Mouse (Mus musculus): ENCODE results near the gene Egfr.

DNA sequence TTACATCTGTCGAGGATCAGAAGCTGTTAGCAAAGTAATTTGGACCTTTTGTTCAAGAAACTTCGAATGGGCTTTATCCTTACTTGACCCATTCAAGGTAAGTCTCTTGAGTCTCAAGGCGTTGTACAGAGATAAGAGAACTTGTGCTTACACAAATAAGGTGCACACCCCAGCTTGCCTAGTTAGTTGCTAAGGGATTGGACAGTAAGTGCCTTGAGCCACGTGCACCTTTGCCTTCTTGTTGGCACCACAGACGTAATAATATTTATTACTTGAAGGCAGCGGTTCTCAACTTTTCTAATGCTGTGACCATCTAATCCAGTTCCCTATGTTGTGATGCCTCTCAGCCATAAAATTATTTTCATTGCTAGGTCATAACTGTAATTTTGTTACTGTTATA is 43.5 kb downstream of the Egfr start:
- TF ChIP-seq CTCF (conservative IDR thresholded peaks at IDR 0.05 in 1 of 2, IDR thresholded peaks at IDR 0.05 in 1 of 2; ENCODE audit: low read depth in 2 of 2, low read length in 2 of 2) (no peak), POLR2A (IDR thresholded peaks at IDR 0.05; ENCODE audit: low read depth, low read length) (no peak), POLR2AphosphoS2 (IDR thresholded peaks at IDR 0.05; ENCODE audit: low read depth, low read length) (no peak)

All from CH12.LX (cell line).